Mouse (Mus musculus) hematopoietic stem cell, adult 5-6 weeks (primary cell): ENCODE measurements around the gene Ccser1. TPM values are rescaled to one million over a fixed set of nuclear protein-coding genes. Genes with fewer than 3 reads are reported as not detected.

Experiments used
- ATAC-seq, 2 experiments: fragments of 125-278 bp in 1 of 2; replicated peaks in 1 of 2; 2 replicates each; pipeline ENCODE4 v1.8.0; 2016 to 2017; ENCODE audit warnings: inconsistent platforms in 2 of 2, mild to moderate bottlenecking in 2 of 2, moderate number of reproducible peaks in 2 of 2, low read depth in 1 of 2, moderate TSS enrichment in 1 of 2; ENCODE audit not compliant: low FRiP score in 2 of 2, poor library complexity in 2 of 2, severe bottlenecking in 2 of 2, insufficient read depth in 1 of 2, low TSS enrichment in 1 of 2
- total RNA-seq: library from RNA; stranded (forward); fragments of 172-1452, 232-1000 nt; gene quantifications from 2 replicates; pipeline ENCODE4 v1.2.3, GENCODE M21; 2017

Ccser1 gene
- total RNA-seq, 1 experiment from 2014 or later: 14.8 TPM

GRCm38 (mm10) chr6:62281256-62281655 lies 1101.1 kb downstream of the Ccser1 start:
- ATAC-seq: no peak

DNA sequence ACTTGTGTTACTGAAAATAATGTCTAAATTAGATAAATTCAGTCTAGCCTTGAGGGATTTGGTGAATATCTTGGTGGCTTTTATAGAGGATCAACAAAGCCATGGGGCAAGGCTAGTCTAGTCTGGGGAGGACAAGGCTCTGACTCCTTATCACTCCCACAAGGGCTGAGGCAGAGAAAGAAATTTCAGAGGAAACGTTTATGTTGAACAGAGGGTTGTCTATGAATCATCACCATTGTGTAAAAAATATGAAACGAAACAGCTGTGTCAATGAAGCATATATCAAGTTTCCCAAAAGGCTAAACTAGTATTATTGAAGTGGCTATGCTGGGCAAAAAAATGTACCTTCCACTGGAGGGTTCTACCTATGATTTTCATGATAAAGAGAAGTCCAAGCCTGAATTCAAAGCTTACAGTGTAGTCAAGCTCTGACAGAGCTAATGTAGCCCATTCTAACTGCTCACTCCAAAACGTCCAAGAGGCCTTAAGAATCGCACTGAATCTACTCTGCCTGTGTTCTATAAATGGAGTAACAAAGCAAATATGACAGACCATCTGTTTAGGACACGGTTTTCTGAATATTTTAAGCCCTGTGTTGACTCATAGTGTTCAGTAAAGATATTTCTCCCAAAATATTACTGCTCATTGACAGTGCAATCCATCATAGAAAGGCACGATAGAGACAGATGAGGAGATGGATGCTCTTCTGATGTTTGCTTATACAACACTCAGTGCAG lies 1121.6 kb downstream of the Ccser1 start:
- no peak for ATAC-seq

DNA sequence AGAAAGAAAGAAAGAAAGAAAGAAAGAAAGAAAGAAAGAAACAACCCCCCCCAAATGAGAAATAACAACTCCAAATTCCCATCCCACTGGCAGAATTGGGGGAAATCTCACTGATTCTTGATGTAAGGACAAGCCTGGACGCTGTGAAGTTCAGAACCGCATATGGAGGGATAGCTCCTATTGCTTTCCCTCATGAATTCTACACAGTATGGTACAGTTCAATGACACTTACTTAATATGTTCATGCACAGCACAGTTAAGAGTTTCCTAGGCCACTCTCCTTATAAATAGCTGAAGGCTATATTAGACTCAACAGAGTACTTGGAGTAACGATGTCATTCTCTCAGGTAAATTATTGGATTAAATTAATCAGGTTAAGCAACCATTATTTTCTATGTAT lies 1138.5 kb downstream of the Ccser1 start:
- no peak for ATAC-seq

DNA sequence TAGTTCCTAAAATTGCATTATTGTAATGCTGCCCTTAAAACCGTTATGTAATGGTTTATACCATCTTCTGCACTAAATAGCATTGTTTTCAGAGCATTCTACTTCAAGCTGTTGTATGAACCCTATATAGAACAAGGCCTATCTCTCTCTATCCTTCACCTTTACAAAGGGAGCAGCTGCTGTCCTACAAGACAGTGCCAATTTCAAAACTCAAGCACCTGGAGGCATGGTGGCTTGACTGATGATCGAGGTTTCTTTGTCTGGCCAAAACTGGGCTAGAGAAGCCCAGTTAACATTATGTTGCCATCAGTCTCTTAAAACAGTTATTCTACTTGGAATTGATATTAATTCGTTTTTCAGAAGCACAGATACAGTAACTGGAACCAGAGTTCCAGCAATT lies 1160.2 kb downstream of the Ccser1 start:
- ATAC-seq: no peak

DNA sequence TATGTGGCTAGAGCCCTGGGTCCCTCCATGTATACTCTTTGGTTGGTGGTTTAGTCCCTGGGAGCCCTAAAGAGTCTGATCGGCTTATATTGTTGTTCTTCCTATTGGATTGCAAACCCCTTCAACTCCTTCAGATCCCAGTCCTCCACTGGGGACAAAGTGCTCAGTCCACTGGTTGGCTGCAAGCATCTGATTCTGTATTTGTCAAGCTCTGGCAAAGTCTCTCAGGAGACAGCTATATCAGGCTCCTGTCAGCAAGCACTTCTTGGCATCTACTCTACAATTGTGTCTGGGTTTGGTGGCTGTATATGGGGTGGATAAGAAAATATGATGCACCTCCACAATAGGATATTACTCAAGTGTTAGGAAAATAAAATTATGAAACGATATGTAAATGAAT lies 1187.7 kb downstream of the Ccser1 start:
- no peak for ATAC-seq
